Mouse (Mus musculus): ENCODE results near the gene 1190002N15Rik. TPM values are rescaled to one million over a fixed set of nuclear protein-coding genes. Genes with fewer than 3 reads are reported as not detected.

Gene 1190002N15Rik
- polyA plus RNA-seq (2017; shearing (Covaris generic)), result 1.2 TPM

DNA sequence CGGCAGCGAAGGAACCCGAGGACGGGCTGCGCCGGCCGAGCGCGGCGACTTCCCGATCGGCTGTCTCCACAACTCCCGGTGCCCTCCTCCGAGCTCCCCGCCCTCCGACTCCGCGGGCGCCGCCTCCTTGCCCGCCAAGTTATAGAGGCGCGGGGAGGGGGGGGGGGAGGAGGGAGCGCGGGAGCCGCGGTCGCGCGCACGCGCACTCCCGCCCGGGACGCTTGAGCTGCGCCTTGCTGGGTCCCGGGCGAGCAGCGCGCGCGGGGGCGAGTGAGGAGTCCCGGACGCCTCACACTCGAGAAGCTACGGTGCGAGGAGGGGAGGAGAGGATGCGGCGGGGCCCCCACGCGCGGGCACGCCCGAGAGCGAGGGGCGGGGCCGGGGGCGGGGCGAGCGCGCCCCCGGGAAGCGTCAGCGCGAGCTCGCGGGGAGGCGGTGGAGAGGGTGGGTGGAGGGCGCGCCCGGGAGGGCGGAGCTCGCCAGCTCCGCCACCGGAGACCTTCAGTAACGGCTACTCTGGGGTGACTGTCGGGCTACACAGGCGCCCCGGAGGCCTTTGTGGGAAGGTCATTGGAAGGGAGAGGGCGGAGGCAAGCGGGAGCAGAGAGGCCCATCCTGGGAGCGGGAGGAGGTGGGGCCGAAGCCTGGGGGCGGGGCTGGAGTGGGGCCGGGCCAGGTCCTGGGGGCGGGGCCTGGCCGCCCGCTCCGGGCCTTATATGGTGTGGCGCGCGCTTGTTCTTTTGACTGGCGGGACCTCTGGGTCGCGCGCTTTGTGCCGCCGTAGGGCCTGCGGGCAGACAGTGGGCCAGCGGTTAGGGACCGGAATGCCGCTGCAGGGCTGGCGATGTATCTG, at the start of gene 1190002N15Rik:
1190002N15Rik (minus strand) TSS at position 112 of the 853 bp plus-strand sequence.

Other genes with a start within 250 kb of the 1190002N15Rik start
- 77.8 TPM for gene Slc9a9, start 131.8 kb upstream of the 1190002N15Rik start, polyA plus RNA-seq (2017; shearing (Covaris generic))